ENCODE assay signal across 27 mouse cellular contexts in the genomic region with DNA sequence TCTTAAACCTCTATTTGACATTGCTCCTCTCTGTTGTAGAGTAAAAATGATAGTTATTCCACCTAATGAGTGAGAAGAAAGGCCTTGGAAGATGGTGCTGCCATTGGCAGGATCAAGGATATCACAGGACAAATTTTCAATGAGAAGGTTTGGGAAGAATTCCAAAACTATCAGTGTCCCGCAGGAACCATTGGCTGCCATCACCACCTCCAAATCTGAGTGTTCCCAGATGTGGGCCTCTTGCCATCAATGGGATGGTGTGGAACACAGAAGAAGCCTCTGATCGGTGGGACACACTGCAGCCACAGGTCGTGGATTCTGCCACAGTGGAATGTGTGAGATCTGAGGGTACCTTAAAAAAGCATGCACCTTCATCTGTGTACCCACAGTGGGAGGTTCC.
DNase-seq lines count a peak whose midpoint lies in the region; ATAC-seq and TF ChIP-seq lines count a peak whose summit lies in the region.
"Had no signal": no experiment of that assay in that cellular context is flagged by ENCODE, and none has a peak within 500 bp of the region (broad histone marks: within the 10 kb centered on the region; RNA-seq: fewer than 3 reads in every experiment).

No protein-coding gene starts in this region.

- no peak for TF ChIP-seq CTCF in cerebellum, adult 2 months (IDR thresholded peaks at IDR 0.05; ENCODE audit: borderline replicate concordance, insufficient read depth, low read depth, low read length)
- no peak for TF ChIP-seq CTCF in gastrocnemius, adult 2 months (IDR thresholded peaks at IDR 0.05)

- no peak overlapping the region for H3K4me2 ChIP-seq in limb, embryonic 15.5 days
- H3K4me2 ChIP-seq: liver, embryonic 15.5 days; lung, embryonic 15.5 days had no signal

- intact Hi-C loops in heart, postnatal 14 days (cut with DNase I), result no loop called here
- intact Hi-C loops in heart, postnatal 25 days (cut with DNase I), result no loop called here
- intact Hi-C loops in gastrocnemius, adult 2 months (cut with DNase I), result no loop called here

- no peaks in the 10 kb centered on the region for H3K27me3 ChIP-seq in cerebellum, adult 2 months (ENCODE audit: control insufficient read depth, insufficient read depth, low read length)
- no peaks in the 10 kb centered on the region for H3K27me3 ChIP-seq in limb, embryonic 15.5 days
- H3K27me3 ChIP-seq: liver, embryonic 15.5 days; lung, embryonic 15.5 days had no signal

- 41% methylated on average over 3 of the region's 3 CpGs for WGBS in cerebellum, adult 2 months
- WGBS in limb, embryonic 15.5 days, result 40% methylated on average over 3 of the region's 3 CpGs

- H3K4me1 ChIP-seq in cerebellum, adult 2 months (ENCODE audit: control insufficient read depth, insufficient read depth, low read length), result peaks cover 3% of the 10 kb centered on the region; the same call in 1 of the 2 replicates
- peaks cover 18% of the 10 kb centered on the region; the same call in 1 of the 2 replicates for H3K4me1 ChIP-seq in limb, embryonic 15.5 days
- H3K4me1 ChIP-seq: liver, embryonic 15.5 days had no signal

- peak; percentile 28 to 49 for DNase-seq in cerebellum, postnatal 10 days
- no peak for DNase-seq in cerebellum, adult 2 months
- DNase-seq in heart, postnatal 14 days, result peak; percentile 15 to 26
- DNase-seq in heart, postnatal 25 days (ENCODE audit: low spot score), result no peak
- DNase-seq in gastrocnemius, adult 2 months, result peak; percentile 75
- DNase-seq in kidney, postnatal 25 days, result no peak
- DNase-seq: adrenal gland, postnatal 10 days; cerebellum, adult 8-10 months; kidney, adult 9 months; kidney, postnatal 14 days; layer of hippocampus, postnatal 36 days; liver; lung, postnatal 4 days; right cerebral cortex, adult 18-20 months; right cerebral cortex, postnatal 4 days; thymus, adult 18-20 months; thymus, postnatal 36 days had no signal

- no peak overlapping the region for H3K4me3 ChIP-seq in cerebellum, adult 2 months (replicated peaks; ENCODE audit: insufficient read depth, low read depth, low read length)
- no peak overlapping the region for H3K4me3 ChIP-seq in gastrocnemius, adult 2 months
- H3K4me3 ChIP-seq in limb, embryonic 15.5 days, result no peak overlapping the region
- H3K4me3 ChIP-seq: embryonic facial prominence, embryonic 10.5 days; forebrain, embryonic 10.5 days; heart, adult 2 months; layer of hippocampus, adult 2 months; liver, embryonic 15.5 days; lung, embryonic 15.5 days had no signal

- H3K27ac ChIP-seq in cerebellum, adult 2 months (ENCODE audit: insufficient read depth, low read length), result no peak overlapping the region
- H3K27ac ChIP-seq in gastrocnemius, adult 2 months, result peak overlapping the region; percentile 24
- H3K27ac ChIP-seq in limb, embryonic 15.5 days, result 0 out of 2 replicates have a peak overlapping the region, but pooled peaks have one; percentile 2
- H3K27ac ChIP-seq: embryonic facial prominence, embryonic 10.5 days; heart, adult 2 months; hindbrain, postnatal 0 days; layer of hippocampus, adult 2 months; liver, embryonic 15.5 days; lung, embryonic 15.5 days had no signal

- no peaks in the 10 kb centered on the region for H3K9me3 ChIP-seq in limb, embryonic 15.5 days
- H3K9me3 ChIP-seq: embryonic facial prominence, embryonic 10.5 days; forebrain, embryonic 10.5 days; liver, embryonic 15.5 days; lung, embryonic 15.5 days had no signal

- no peaks in the 10 kb centered on the region for H3K36me3 ChIP-seq in limb, embryonic 15.5 days
- H3K36me3 ChIP-seq: embryonic facial prominence, embryonic 10.5 days; forebrain, embryonic 10.5 days; liver, embryonic 15.5 days; lung, embryonic 15.5 days had no signal

- no peak for TF ChIP-seq POLR2A in cerebellum, adult 2 months (IDR thresholded peaks at IDR 0.05; ENCODE audit: borderline replicate concordance, insufficient read depth, low read length)

- no peak for ATAC-seq in limb, embryonic 15.5 days (ENCODE audit: insufficient number of reproducible peaks, low FRiP score, low TSS enrichment, low read depth)
- ATAC-seq: forebrain, embryonic 16.5 days; hindbrain, postnatal 0 days; intestine, embryonic 16.5 days had no signal

- H3K9ac ChIP-seq in limb, embryonic 15.5 days, result no peak overlapping the region
- H3K9ac ChIP-seq: liver, embryonic 15.5 days; lung, embryonic 15.5 days had no signal

Comparison
In these comparisons a context has a peak if more than half of its experiments do, and no peak if none do; other contexts are left out.
1. DNase-seq: peak in cerebellum, postnatal 10 days (2 of 2), heart, postnatal 14 days (2 of 2) and gastrocnemius, adult 2 months (single experiment); none in cerebellum, adult 2 months (0 of 2), heart, postnatal 25 days (single experiment) and kidney, postnatal 25 days (0 of 2).